Mouse (Mus musculus): Measurements from ENCODE around the gene Mpz.

- no peak for TF ChIP-seq CTCF (IDR thresholded peaks at IDR 0.05; ENCODE audit: low read depth, low read length)
- no peak for TF ChIP-seq POLR2AphosphoS5 (IDR thresholded peaks at IDR 0.05; ENCODE audit: insufficient replicate concordance, low read depth, low read length)
- TF ChIP-seq GATA1 (IDR thresholded peaks at IDR 0.05; ENCODE audit: borderline replicate concordance, low read length): no peak
- no peak for TF ChIP-seq TAL1 (conservative IDR thresholded peaks at IDR 0.05; ENCODE audit: low read depth, low read length)
- TF ChIP-seq GATA2 (IDR thresholded peaks at IDR 0.05; ENCODE audit: borderline replicate concordance, low read depth, low read length): no peak
These were observed 19.5 kb upstream of the Mpz start for GRCm38 (mm10) chr1:171130971-171131370.

Data from G1E (cell line).